Mouse (Mus musculus): ENCODE results near the gene Sec31b. TPM values are rescaled to one million over a fixed set of nuclear protein-coding genes. Genes with fewer than 3 reads are reported as not detected.

Gene Sec31b
- polyA plus RNA-seq, 3 experiments from 2014 or later = 0.65 to 5.5 (median 1.9) TPM

DNA sequence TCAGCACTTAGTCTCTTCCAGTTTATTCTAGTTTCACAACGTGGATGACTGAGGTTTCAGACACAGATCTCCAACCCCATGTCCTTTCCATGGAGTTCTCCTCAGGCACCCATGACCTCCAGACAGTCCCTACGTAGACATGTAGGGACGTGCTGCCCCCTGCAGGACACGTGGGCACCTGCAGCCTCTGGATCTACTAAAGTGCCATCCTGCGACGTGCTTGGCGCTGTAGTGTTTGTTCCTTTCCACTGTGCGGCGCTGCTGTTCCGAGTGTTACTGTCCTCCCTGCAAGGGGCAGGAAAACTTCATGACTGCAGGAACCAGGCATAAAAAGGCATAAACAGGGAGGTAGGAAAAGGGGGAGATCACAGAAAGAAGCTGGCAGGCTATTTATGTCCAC lies 71.5 kb downstream of the Sec31b start:
- ATAC-seq = no peak

Other genes with a start within 250 kb of the Sec31b start
- under 1 TPM; 0.29 to 0.81 (median 0.55) TPM for gene Scd4, start 212.8 kb downstream of the Sec31b start, polyA plus RNA-seq (2017; shearing (Covaris generic))
- 1 to 10 TPM in 2 of 3 experiments, not detected in 1; 1.2 to 1.4 TPM for gene Scd1, start 138.0 kb downstream of the Sec31b start, polyA plus RNA-seq (2017; shearing (Covaris generic))
- not detected for gene Wnt8b, start 52.4 kb downstream of the Sec31b start, polyA plus RNA-seq (2017; shearing (Covaris generic))
- gene Gm20538, start 7.0 kb upstream of the Sec31b start, polyA plus RNA-seq (2017; shearing (Covaris generic)) = not detected
- gene Ndufb8, start 9.6 kb upstream of the Sec31b start, polyA plus RNA-seq (2017; shearing (Covaris generic)) = 100 to 1,000 TPM; 232 to 355 (median 274) TPM
- 10 to 100 TPM; 22.7 to 27.5 (median 26.2) TPM for gene Hif1an, start 17.0 kb upstream of the Sec31b start, polyA plus RNA-seq (2017; shearing (Covaris generic))
- not detected for gene Pax2, start 210.2 kb upstream of the Sec31b start, polyA plus RNA-seq (2017; shearing (Covaris generic))

All from inflammation-experienced regulatory T-cells, adult 6 months (primary cell).